Mouse (Mus musculus): ENCODE results near the gene Selenov.

DNA sequence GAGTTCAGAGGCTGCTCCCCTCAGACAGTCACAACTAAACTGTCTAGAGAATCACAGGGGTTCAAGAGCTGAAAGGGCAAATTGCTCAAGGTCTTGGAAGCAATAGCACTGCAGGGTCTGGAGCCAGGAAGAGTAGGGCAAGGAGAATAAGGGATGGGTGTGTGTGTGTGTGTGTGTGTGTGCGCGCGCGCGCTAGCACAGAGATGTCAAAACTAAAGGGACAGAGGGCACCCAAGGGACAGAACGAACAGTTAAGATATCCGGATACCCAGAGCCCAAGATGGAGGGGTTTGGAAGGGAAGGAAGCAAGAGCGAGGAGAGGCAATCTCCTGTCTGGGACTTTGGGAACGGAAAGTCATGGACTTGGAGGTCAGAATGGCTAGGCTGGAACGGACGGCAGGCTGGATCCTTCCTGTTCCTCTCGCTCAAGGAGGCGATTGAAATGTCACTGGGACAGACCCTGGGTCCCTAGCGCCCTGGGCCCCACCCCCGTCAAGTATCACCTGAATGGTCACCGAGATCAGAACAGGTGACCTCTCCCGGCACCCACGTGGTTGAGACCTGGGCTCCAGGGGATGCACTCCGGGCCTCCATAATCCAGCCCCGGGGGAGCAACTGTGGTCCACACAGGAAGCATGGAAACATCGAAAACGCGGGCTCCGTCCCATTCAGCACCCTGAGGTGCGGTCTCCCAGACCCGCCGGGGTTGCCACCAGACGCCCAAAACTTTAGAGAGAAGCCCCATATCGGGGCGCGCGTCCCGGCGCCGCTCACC is 20.4 kb upstream of the Selenov start:
- no peak for TF ChIP-seq CTCF (IDR thresholded peaks at IDR 0.05; ENCODE audit: low read depth)
- no peak for TF ChIP-seq EP300 (IDR thresholded peaks at IDR 0.05; ENCODE audit: low read depth)
